Mouse (Mus musculus) midbrain, embryonic 14.5 days (tissue): ENCODE measurements around the gene Spc24. TPM values are rescaled to one million over a fixed set of nuclear protein-coding genes. Genes with fewer than 3 reads are reported as not detected.
"Not testable (repeated sequence)": the region's sequence is repeated elsewhere in the genome, so short reads cannot be mapped to it uniquely, and the experiment has no call there.

Experiments used
- ATAC-seq: fragments of 200-750 bp; cut with Nextera tagmentation; 2 replicates; pipeline ENCODE4 v1.8.0; 2017; ENCODE audit warnings: moderate number of reproducible peaks, moderate library complexity; ENCODE audit not compliant: low FRiP score, low TSS enrichment
- DNase-seq: peaks from one replicate; pipeline ENCODE4 v3.0.0-alpha.2; 2015
- H3K27ac ChIP-seq: fragments of 300-500 bp; sonication (generic); replicated peaks from 2 replicates; pipeline ENCODE4 v1.5.1; 2014; ENCODE audit warnings: mild to moderate bottlenecking, low read depth, low read length, moderate library complexity
- H3K27me3 ChIP-seq: fragments of 300-500 bp; sonication (generic); 2 replicates; pipeline ENCODE4 v1.6.1; 2014; ENCODE audit warnings: low read length, control low read depth, mixed read lengths; ENCODE audit not compliant: control insufficient read depth, insufficient read depth
- H3K36me3 ChIP-seq: fragments of 300-500 bp; sonication (generic); 2 replicates; pipeline ENCODE4 v1.6.1; 2014; ENCODE audit warnings: low read length, control low read depth; ENCODE audit not compliant: control insufficient read depth, insufficient read depth
- H3K4me1 ChIP-seq: fragments of 300-500 bp; sonication (generic); 2 replicates; pipeline ENCODE4 v1.6.1; 2014; ENCODE audit warnings: mild to moderate bottlenecking, antibody characterized with exemption, low read length, control low read depth; ENCODE audit not compliant: control insufficient read depth, insufficient read depth
- H3K4me2 ChIP-seq: fragments of 300-500 bp; sonication (generic); 2 replicates; pipeline ENCODE4 v1.6.1; 2014; ENCODE audit warnings: mild to moderate bottlenecking, low read length, moderate library complexity
- H3K4me3 ChIP-seq: fragments of 300-500 bp; sonication (generic); replicated peaks from 2 replicates; pipeline ENCODE4 v1.5.1; 2014; ENCODE audit warnings: low read depth, low read length
- H3K9ac ChIP-seq: fragments of 300-500 bp; sonication (generic); replicated peaks from 2 replicates; pipeline ENCODE4 v1.6.1; 2014; ENCODE audit warnings: mild to moderate bottlenecking, low read length, moderate library complexity
- H3K9me3 ChIP-seq: fragments of 300-500 bp; sonication (generic); 2 replicates; pipeline ENCODE4 v1.6.1; 2016; ENCODE audit warnings: low read length, control low read depth, mixed read lengths; ENCODE audit not compliant: control insufficient read depth
- WGBS: fragments of 180-500 bp; shearing (Covaris S2); extraction: QIAGEN DNeasy Blood & Tissue Kit; methylation state at CpG from one replicate; pipeline ENCODE4 v1.1.7; 2014; 5-methylcytosine and 5-hydroxymethylcytosine counted together
- polyA plus RNA-seq: library from polyadenylated mRNA; unstranded; fragments of >200 nt; fragmentation: Nextera tagmentation; extraction: Ambion mirVana; gene quantifications from 2 replicates; pipeline ENCODE4 v1.2.1, GENCODE M21; 2014

Spc24 gene
- polyA plus RNA-seq, 1 experiment from 2014 or later: 21.4 TPM

DNA sequence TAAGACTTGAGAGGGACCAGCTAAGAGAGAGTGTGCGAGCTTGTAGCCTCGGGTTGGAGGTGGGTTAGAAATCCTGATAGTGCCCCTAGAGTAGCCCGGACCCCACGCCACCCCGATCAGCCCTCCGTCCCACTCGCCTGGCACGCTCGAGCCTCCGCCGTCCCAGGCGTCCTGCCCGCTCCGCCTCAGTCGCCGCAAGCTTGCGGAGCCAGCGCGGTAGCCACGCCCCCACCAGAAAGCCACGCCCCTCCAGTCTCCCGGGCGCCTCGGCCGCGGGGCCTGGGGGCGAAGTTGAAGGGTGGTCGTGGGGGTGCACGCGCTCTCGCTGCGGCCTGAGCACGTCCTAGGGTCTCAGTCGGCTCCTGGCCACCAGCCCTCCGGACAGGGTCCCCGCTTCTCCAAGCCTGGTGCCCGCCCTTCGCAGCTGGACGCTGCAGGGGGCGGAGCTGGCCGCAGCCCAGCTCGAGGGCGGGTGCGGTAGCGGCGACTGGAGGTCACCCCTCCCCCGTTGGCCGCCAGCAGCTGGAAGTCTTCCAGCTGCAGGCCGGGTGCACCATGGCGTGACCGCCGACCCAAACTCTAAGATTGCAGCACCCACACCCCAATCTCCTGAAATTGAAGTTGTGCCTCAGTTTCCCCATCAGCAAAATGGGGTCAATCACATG is 38.4 kb upstream of the Spc24 start, which contains the start of gene Kank2:
TSS of gene Kank2 (minus strand) at position 400 of the 665 bp plus-strand sequence.
- Histone ChIP-seq H3K9me3 (no peaks in the 10 kb centered on the region), H3K27me3 (0 out of 2 replicates have a peak, but pooled peaks cover 10% of the 10 kb centered on the region), H3K27ac (0 out of 2 replicates have a peak within 1 kb of the TSS, but pooled peaks have one; percentile 20), H3K36me3 (no peaks in the 10 kb centered on the region), H3K4me3 (peak within 1 kb of the TSS; percentile 61), H3K4me1 (peaks cover 9% of the 10 kb centered on the region), H3K9ac (peak within 1 kb of the TSS; percentile 59), H3K4me2 (peak within 1 kb of the TSS; percentile 84)
- peak; percentile 75 for ATAC-seq
- DNase-seq: peak; percentile 82
- under 1% methylated on average over 52 of the region's 52 CpGs for WGBS

DNA sequence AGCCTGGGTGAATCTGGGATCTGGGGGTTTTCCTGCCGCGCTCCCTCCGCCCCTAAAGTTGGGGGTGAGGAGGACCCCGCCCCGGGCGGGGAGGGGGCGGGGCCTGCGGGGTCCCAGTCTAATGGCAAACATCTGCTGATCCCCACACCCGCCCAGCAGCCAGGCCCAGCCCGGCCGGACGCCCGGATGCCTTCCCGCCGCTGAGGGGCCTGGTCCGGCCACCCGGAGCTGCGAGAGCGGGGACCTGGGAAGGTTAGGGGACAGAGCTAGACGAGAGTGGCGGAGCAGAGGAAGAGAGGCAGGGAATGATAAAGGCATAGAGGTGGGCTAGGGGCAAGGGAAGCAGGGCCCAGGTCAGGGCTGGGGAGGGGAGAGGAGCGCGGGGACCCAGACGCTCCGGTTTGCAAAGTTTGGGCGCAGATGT is 37.8 kb upstream of the Spc24 start:
- Histone ChIP-seq H3K27me3 (0 out of 2 replicates have a peak, but pooled peaks cover 10% of the 10 kb centered on the region), H3K9ac (peak overlapping the region; percentile 59), H3K4me1 (peaks cover 9% of the 10 kb centered on the region), H3K27ac (no peak overlapping the region), H3K9me3 (no peaks in the 10 kb centered on the region), H3K4me2 (peak overlapping the region; percentile 84), H3K36me3 (no peaks in the 10 kb centered on the region), H3K4me3 (peak overlapping the region; percentile 61)
- DNase-seq (peak; percentile 35), ATAC-seq (peak; percentile 46; the same call in 1 of the 2 replicates)
- WGBS: under 1% methylated on average over 25 of the region's 26 CpGs

DNA sequence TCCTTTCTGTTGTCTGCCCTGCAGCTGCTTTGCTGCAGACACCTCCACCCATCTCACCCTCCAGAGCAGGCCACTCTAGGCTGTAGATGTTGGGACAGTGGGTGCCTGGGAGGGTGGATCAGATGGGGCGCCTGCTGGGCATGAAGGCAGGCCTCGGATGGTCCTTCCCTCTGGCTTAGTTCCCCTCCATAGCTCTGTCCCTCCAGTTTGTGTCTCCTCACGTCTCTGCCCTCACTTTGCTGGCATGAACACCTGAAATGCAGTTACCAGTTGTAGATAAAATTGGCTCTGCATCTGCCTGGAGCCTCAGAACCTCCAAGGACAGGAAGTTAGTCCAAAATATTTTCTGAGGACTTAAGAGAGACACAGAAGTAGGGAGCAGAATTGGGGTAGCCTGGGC is 36.8 kb upstream of the Spc24 start:
- H3K27ac ChIP-seq: no peak overlapping the region
- DNase-seq: no peak
- H3K9me3 ChIP-seq: no peaks in the 10 kb centered on the region
- no peak overlapping the region for H3K9ac ChIP-seq
- H3K36me3 ChIP-seq: no peaks in the 10 kb centered on the region
- H3K4me3 ChIP-seq: no peak overlapping the region
- H3K27me3 ChIP-seq: 0 out of 2 replicates have a peak, but pooled peaks cover 10% of the 10 kb centered on the region
- peaks cover 9% of the 10 kb centered on the region for H3K4me1 ChIP-seq
- peak overlapping the region; percentile 25; the same call in 1 of the 2 replicates for H3K4me2 ChIP-seq
- 77% methylated on average over 3 of the region's 3 CpGs for WGBS
- ATAC-seq: no peak

- DNase-seq (no peak), ATAC-seq (no peak)
- H3K27ac ChIP-seq: no peak overlapping the region
These were observed 36.2 kb upstream of the Spc24 start for GRCm38 (mm10) chr9:21796259-21796658.

GRCm38 (mm10) chr9:21795579-21795978 is 35.5 kb upstream of the Spc24 start:
- no peaks in the 10 kb centered on the region for H3K9me3 ChIP-seq
- no peak overlapping the region for H3K4me2 ChIP-seq
- H3K27me3 ChIP-seq: 0 out of 2 replicates have a peak, but pooled peaks cover 10% of the 10 kb centered on the region
- peaks cover 9% of the 10 kb centered on the region for H3K4me1 ChIP-seq
- 82% methylated on average over 5 of the region's 5 CpGs for WGBS
- H3K4me3 ChIP-seq: no peak overlapping the region
- DNase-seq: no peak
- H3K9ac ChIP-seq: no peak overlapping the region
- no peak for ATAC-seq
- no peak overlapping the region for H3K27ac ChIP-seq
- H3K36me3 ChIP-seq: no peaks in the 10 kb centered on the region

More at GRCm38 (mm10) chr9:21796259-21796658, 36.2 kb upstream of the Spc24 start:
- Histone ChIP-seq H3K27me3 (0 out of 2 replicates have a peak, but pooled peaks cover 10% of the 10 kb centered on the region), H3K36me3 (no peaks in the 10 kb centered on the region), H3K9ac (no peak overlapping the region), H3K9me3 (no peaks in the 10 kb centered on the region), H3K4me3 (no peak overlapping the region), H3K4me1 (peaks cover 9% of the 10 kb centered on the region), H3K4me2 (no peak overlapping the region)
- WGBS: 69% methylated on average over 3 of the region's 3 CpGs

- Histone ChIP-seq H3K4me1 (peaks cover 9% of the 10 kb centered on the region), H3K4me3 (no peak overlapping the region), H3K36me3 (no peaks in the 10 kb centered on the region), H3K4me2 (no peak overlapping the region), H3K27me3 (0 out of 2 replicates have a peak, but pooled peaks cover 10% of the 10 kb centered on the region), H3K9me3 (no peaks in the 10 kb centered on the region), H3K9ac (no peak overlapping the region), H3K27ac (no peak overlapping the region)
- ATAC-seq (no peak), DNase-seq (no peak)
- WGBS: 95% methylated on average over 25 of the region's 25 CpGs
These were observed 34.8 kb upstream of the Spc24 start for GRCm38 (mm10) chr9:21794925-21795324.

DNA sequence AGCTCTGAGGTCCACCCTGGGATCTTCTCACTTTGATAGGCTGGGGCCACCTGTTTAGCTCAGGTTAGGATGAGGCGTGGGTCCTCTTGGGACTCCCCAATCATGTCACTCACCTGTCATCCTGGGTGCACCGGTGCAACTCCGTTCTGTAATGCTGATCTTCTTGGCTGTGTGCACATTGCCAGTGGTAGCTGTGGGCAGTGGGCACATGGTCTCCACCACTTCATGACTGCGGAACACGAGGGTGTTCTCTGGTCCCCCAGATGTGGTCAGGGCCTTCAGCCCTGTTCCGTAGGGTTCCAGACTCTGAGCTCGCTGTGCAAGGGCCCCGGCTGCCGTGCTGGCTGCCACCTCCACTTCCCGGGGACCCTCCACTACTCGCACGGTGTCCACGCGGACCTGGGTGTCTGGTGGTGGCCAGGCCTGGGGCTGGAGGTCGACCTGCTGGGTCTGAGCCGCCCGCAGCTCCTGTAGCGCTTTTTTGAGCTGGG is 34.3 kb upstream of the Spc24 start:
- ATAC-seq (no peak), DNase-seq (no peak)
- no peak overlapping the region for H3K9ac ChIP-seq
- 0 out of 2 replicates have a peak, but pooled peaks cover 10% of the 10 kb centered on the region for H3K27me3 ChIP-seq
- no peak overlapping the region for H3K4me2 ChIP-seq
- 96% methylated on average over 18 of the region's 18 CpGs for WGBS
- no peak overlapping the region for H3K27ac ChIP-seq
- H3K4me1 ChIP-seq: peaks cover 9% of the 10 kb centered on the region
- H3K9me3 ChIP-seq: no peaks in the 10 kb centered on the region
- H3K4me3 ChIP-seq: no peak overlapping the region
- no peaks in the 10 kb centered on the region for H3K36me3 ChIP-seq

DNA sequence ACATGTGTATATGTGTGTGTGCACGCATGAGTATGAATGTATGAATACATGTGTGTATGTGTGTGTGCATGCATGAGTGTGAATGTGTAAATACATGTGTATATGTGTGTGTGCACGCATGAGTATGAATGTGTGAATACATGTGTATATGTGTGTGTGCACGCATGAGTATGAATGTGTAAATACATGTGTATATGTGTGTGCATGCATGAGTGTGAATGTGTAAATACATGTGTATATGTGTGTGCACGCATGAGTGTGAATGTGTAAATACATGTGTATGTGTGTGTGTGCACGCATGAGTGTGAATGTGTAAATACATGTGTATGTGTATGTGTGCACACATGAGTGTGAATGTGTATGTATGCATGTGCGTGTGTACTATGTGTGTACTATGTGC is 33.4 kb upstream of the Spc24 start:
- DNase-seq, H3K27me3 ChIP-seq, H3K9me3 ChIP-seq, ATAC-seq, H3K9ac ChIP-seq, H3K4me3 ChIP-seq, H3K36me3 ChIP-seq, H3K27ac ChIP-seq, H3K4me2 ChIP-seq, H3K4me1 ChIP-seq: not testable (repeated sequence)
- 97% methylated on average over 6 of the region's 6 CpGs for WGBS
